Mouse (Mus musculus): ENCODE data around the gene Tmem132b. TPM values are rescaled to one million over a fixed set of nuclear protein-coding genes. Genes with fewer than 3 reads are reported as not detected.

The Tmem132b gene
- polyA plus RNA-seq, 1 experiment from 2014 or later: 0.11 TPM

GRCm38 (mm10) chr5:125805327-125805726 is 273.8 kb downstream of the Tmem132b start:
- H3K4me2 ChIP-seq: no peak overlapping the region
- H3K9ac ChIP-seq: no peak overlapping the region
- no peak overlapping the region for H3K27ac ChIP-seq
- no peaks in the 10 kb centered on the region for H3K27me3 ChIP-seq
- WGBS: 63% methylated on average over 5 of the region's 5 CpGs
- H3K4me3 ChIP-seq: no peak overlapping the region
- no peak for ATAC-seq (ENCODE audit: borderline replicate concordance, extremely low read depth, low FRiP score, low TSS enrichment)
- H3K9me3 ChIP-seq: no peaks in the 10 kb centered on the region
- no peaks in the 10 kb centered on the region for H3K4me1 ChIP-seq
- no peaks in the 10 kb centered on the region for H3K36me3 ChIP-seq

GRCm38 (mm10) chr5:125807861-125808260 is 276.3 kb downstream of the Tmem132b start:
- no peak overlapping the region for H3K9ac ChIP-seq
- H3K36me3 ChIP-seq: no peaks in the 10 kb centered on the region
- 82% methylated on average over 5 of the region's 5 CpGs for WGBS
- no peaks in the 10 kb centered on the region for H3K9me3 ChIP-seq
- no peak for ATAC-seq (ENCODE audit: borderline replicate concordance, extremely low read depth, low FRiP score, low TSS enrichment)
- H3K27ac ChIP-seq: no peak overlapping the region
- H3K4me1 ChIP-seq: no peaks in the 10 kb centered on the region
- no peak overlapping the region for H3K4me3 ChIP-seq
- no peaks in the 10 kb centered on the region for H3K27me3 ChIP-seq
- no peak overlapping the region for H3K4me2 ChIP-seq

DNA sequence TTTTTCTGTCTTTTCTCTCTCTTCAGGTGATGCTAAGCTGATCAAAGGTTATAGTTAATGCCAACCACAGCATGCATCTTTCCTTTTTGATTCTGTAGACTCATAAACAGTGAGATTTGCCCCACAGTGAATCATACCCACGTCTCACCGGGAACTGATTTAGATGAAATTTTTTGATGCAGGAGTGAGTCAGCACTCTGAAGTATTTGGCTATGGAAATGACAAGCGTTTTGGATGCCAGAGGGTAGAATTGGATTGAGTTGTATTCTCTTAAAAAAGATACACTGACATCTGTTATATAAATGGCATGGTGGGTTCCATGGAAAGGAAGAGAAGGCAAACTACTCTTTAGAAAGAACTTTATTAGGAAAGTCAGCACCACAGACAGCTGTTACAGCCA is 297.8 kb downstream of the Tmem132b start:
- Histone ChIP-seq H3K27me3 (no peaks in the 10 kb centered on the region), H3K27ac (no peak overlapping the region), H3K4me1 (no peaks in the 10 kb centered on the region), H3K9me3 (no peaks in the 10 kb centered on the region), H3K36me3 (no peaks in the 10 kb centered on the region), H3K4me3 (no peak overlapping the region), H3K9ac (no peak overlapping the region), H3K4me2 (no peak overlapping the region)
- ATAC-seq (ENCODE audit: borderline replicate concordance, extremely low read depth, low FRiP score, low TSS enrichment): no peak
- 75% methylated on average over 3 of the region's 3 CpGs for WGBS

- no peak overlapping the region for H3K4me2 ChIP-seq
- no peaks in the 10 kb centered on the region for H3K27me3 ChIP-seq
- no peaks in the 10 kb centered on the region for H3K9me3 ChIP-seq
- H3K4me3 ChIP-seq: no peak overlapping the region
- ATAC-seq (ENCODE audit: borderline replicate concordance, extremely low read depth, low FRiP score, low TSS enrichment): no peak
- H3K36me3 ChIP-seq: no peaks in the 10 kb centered on the region
- no peaks in the 10 kb centered on the region for H3K4me1 ChIP-seq
- no peak overlapping the region for H3K27ac ChIP-seq
- WGBS: 72% methylated on average over 1 of the region's 1 CpGs
- H3K9ac ChIP-seq: no peak overlapping the region
Observed at GRCm38 (mm10) chr5:125835890-125836289, 304.3 kb downstream of the Tmem132b start.

DNA sequence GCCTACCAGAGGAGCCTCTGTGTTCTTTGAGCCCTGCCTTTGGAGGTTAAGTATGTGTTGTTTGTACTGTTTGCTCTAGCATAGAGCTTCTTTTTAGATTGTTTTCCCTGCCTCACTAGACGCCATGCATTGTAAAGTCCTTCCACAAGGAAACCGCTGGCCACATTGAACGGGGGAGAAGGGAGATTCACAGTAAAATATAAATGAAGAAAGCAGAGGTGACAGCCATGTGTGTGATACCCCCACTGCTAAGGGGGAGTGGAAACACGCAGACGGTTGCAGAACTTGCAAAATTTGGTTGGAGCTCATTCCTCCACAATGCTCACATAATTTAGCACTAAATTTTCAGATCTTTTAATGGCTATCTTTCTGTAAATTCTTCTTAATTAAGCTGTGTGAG is 305.2 kb downstream of the Tmem132b start:
- H3K27ac ChIP-seq: no peak overlapping the region
- H3K9me3 ChIP-seq: no peaks in the 10 kb centered on the region
- no peak for ATAC-seq (ENCODE audit: borderline replicate concordance, extremely low read depth, low FRiP score, low TSS enrichment)
- H3K4me2 ChIP-seq: no peak overlapping the region
- no peak overlapping the region for H3K4me3 ChIP-seq
- no peaks in the 10 kb centered on the region for H3K4me1 ChIP-seq
- H3K36me3 ChIP-seq: no peaks in the 10 kb centered on the region
- 77% methylated on average over 5 of the region's 5 CpGs for WGBS
- H3K9ac ChIP-seq: no peak overlapping the region
- H3K27me3 ChIP-seq: no peaks in the 10 kb centered on the region

Other genes with a start within 250 kb of the Tmem132b start
- 61.2 and 65.6 TPM in 2 replicates for gene Scarb1, start 190.7 kb upstream of the Tmem132b start, polyA plus RNA-seq (2015; fragmentation: Nextera tagmentation; extraction: Ambion mirVana)
- 0.56 and 0.73 TPM in 2 replicates for gene Gm10382, start 142.5 kb upstream of the Tmem132b start, polyA plus RNA-seq (2015; fragmentation: Nextera tagmentation; extraction: Ambion mirVana)
- 1,173 and 1,218 TPM in 2 replicates for gene Ubc, start 141.6 kb upstream of the Tmem132b start, polyA plus RNA-seq (2015; fragmentation: Nextera tagmentation; extraction: Ambion mirVana)
- gene Dhx37, start 97.7 kb upstream of the Tmem132b start, polyA plus RNA-seq (2015; fragmentation: Nextera tagmentation; extraction: Ambion mirVana): 9.9 and 11.7 TPM in 2 replicates
- gene Bri3bp, start 90.2 kb upstream of the Tmem132b start, polyA plus RNA-seq (2015; fragmentation: Nextera tagmentation; extraction: Ambion mirVana): 35.6 and 39.2 TPM in 2 replicates
- 36.8 TPM in 2 replicates for gene Aacs, start 56.0 kb upstream of the Tmem132b start, polyA plus RNA-seq (2015; fragmentation: Nextera tagmentation; extraction: Ambion mirVana)

All from lung, embryonic 15.5 days (tissue).